In the genomic region with DNA sequence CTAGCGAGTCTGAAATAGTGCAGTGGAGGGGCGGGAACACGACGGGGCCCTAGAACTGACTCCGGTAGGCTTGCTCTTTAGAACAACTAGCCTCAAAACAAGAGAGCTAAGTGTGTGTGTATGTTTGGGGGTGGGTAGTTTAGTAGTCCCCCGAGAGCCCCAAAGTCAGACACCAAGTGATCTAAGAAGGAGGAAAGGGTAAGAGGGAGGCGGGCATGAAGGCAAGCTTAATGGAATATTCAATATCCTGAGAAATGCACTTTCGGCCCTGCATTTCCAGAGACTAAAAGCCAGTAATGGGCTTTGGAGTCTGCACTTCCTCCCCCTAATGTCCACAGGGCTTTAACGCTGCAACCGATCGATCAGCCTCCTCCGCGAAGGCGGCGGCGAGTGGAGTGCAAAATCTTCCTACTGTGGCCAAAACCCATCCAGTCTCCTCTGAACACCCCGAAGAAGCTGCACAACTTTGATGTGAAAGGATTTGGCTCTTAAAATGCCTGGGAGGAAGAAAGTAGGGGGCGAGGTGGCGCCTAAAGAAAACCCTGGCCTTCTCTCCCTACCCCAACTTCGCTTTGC, we compare ENCODE assay signal across 8 mouse cellular contexts. TPM values are rescaled to one million over a fixed set of nuclear protein-coding genes. Genes with fewer than 3 reads are reported as not detected.
DNase-seq lines count a peak whose midpoint lies in the region; ATAC-seq and TF ChIP-seq lines count a peak whose summit lies in the region.

No protein-coding gene starts in this region.

- no peak for TF ChIP-seq POLR2A in ES-Bruce4 (IDR thresholded peaks at IDR 0.05; ENCODE audit: insufficient read depth, low read length)

- no peaks in the 10 kb centered on the region for H3K4me1 ChIP-seq in ES-Bruce4 (ENCODE audit: control insufficient read depth, insufficient read depth, low read length)
- peaks cover 43% of the 10 kb centered on the region for H3K4me1 ChIP-seq in liver, embryonic 13.5 days (replicated peaks)
- H3K4me1 ChIP-seq in stomach, postnatal 0 days (replicated peaks; ENCODE audit: control insufficient read depth, insufficient read depth) = 0 out of 2 replicates have a peak, but pooled peaks cover 2% of the 10 kb centered on the region

- TF ChIP-seq CTCF in ES-Bruce4 (IDR thresholded peaks at IDR 0.05; ENCODE audit: low read depth, low read length) = no peak
- TF ChIP-seq CTCF in stomach, postnatal 0 days (IDR thresholded peaks at IDR 0.05; ENCODE audit: low read depth) = no peak

- no peaks in the 10 kb centered on the region for H3K9me3 ChIP-seq in ES-Bruce4 (replicated peaks; ENCODE audit: control insufficient read depth, insufficient read depth, low read length, poor library complexity, severe bottlenecking)
- no peaks in the 10 kb centered on the region for H3K9me3 ChIP-seq in liver, embryonic 13.5 days (replicated peaks)
- H3K9me3 ChIP-seq in stomach, postnatal 0 days (ENCODE audit: control insufficient read depth, low read length) = no peaks in the 10 kb centered on the region

- no peak for TF ChIP-seq EP300 in ES-Bruce4 (IDR thresholded peaks at IDR 0.05; ENCODE audit: insufficient read depth, low read depth, low read length)
- no peak for TF ChIP-seq EP300 in stomach, postnatal 0 days (optimal IDR thresholded peaks at IDR 0.05)

- peaks cover 9% of the 10 kb centered on the region for H3K27me3 ChIP-seq in ES-Bruce4 (ENCODE audit: control insufficient read depth, insufficient read depth, low read length, poor library complexity, severe bottlenecking)
- H3K27me3 ChIP-seq in liver, embryonic 13.5 days = peaks cover 47% of the 10 kb centered on the region
- no peaks in the 10 kb centered on the region for H3K27me3 ChIP-seq in stomach, postnatal 0 days (ENCODE audit: control insufficient read depth, insufficient read depth, low read length)

- no peak for ATAC-seq in liver, embryonic 13.5 days (ENCODE audit: low read depth)
- no peak for ATAC-seq in stomach, postnatal 0 days (ENCODE audit: low FRiP score, low TSS enrichment)

- DNase-seq in embryo, embryonic 10.5 days (ENCODE audit: low spot score) = peak; percentile 55
- peak; percentile 26 to 43 for DNase-seq in heart, postnatal 36 days
- no peak for DNase-seq in liver, embryonic 13.5 days
- no peak for DNase-seq in stomach, postnatal 0 days (ENCODE audit: low spot score)
- no peak for DNase-seq in layer of hippocampus, adult 9-11 months
- DNase-seq in thymus, postnatal 4 days = no peak
- DNase-seq in left cerebral cortex, adult 9 months (ENCODE audit: low spot score in 2 of 2) = no peak

- H3K27ac ChIP-seq in ES-Bruce4 (ENCODE audit: insufficient read depth, low read length) = no peak overlapping the region
- no peak overlapping the region for H3K27ac ChIP-seq in liver, embryonic 13.5 days
- H3K27ac ChIP-seq in stomach, postnatal 0 days (replicated peaks) = peak overlapping the region; percentile 59; the same call in 1 of the 2 replicates

- no peak overlapping the region for H3K9ac ChIP-seq in ES-Bruce4 (ENCODE audit: low read depth, poor library complexity, severe bottlenecking)
- H3K9ac ChIP-seq in liver, embryonic 13.5 days = peak overlapping the region; percentile 59
- H3K9ac ChIP-seq in stomach, postnatal 0 days (ENCODE audit: low read length) = peak overlapping the region; percentile 56; the same call in 1 of the 2 replicates

- WGBS in liver, embryonic 13.5 days (ENCODE audit: insufficient replicate concordance) = 6% methylated on average over 20 of the region's 20 CpGs
- WGBS in stomach, postnatal 0 days = 28% methylated on average over 20 of the region's 20 CpGs

- H3K4me2 ChIP-seq in liver, embryonic 13.5 days = peak overlapping the region; percentile 87
- H3K4me2 ChIP-seq in stomach, postnatal 0 days (replicated peaks; ENCODE audit: low read depth) = peak overlapping the region; percentile 83

- intact Hi-C loops in heart, postnatal 36 days (cut with DNase I) = no loop called here

- H3K36me3 ChIP-seq in ES-Bruce4 (ENCODE audit: control insufficient read depth, insufficient read depth, low read length, poor library complexity, severe bottlenecking) = no peaks in the 10 kb centered on the region
- no peaks in the 10 kb centered on the region for H3K36me3 ChIP-seq in liver, embryonic 13.5 days
- no peaks in the 10 kb centered on the region for H3K36me3 ChIP-seq in stomach, postnatal 0 days (ENCODE audit: control insufficient read depth, insufficient read depth, low read length)

- peak overlapping the region; percentile 87 for H3K4me3 ChIP-seq in ES-Bruce4 (ENCODE audit: low read depth, low read length)
- peak overlapping the region; percentile 63 for H3K4me3 ChIP-seq in liver, embryonic 13.5 days (replicated peaks)
- peak overlapping the region; percentile 59 for H3K4me3 ChIP-seq in stomach, postnatal 0 days (ENCODE audit: low read depth, low read length)

RNA-seq across cellular contexts. Expression of gene Prkg1, which starts 1.5 kb away (rescaled TPM):
- polyA plus RNA-seq in ES-Bruce4 (2011; ENCODE audit: insufficient read depth, insufficient read length, low read depth, missing spikeins) = 0.46 and 0.61 TPM in 2 replicates
- total RNA-seq in heart, postnatal 36 days (2021) = 10 to 100 TPM; 12.7 to 13.4 TPM
- polyA plus RNA-seq in liver, embryonic 13.5 days (2015; fragmentation: Nextera tagmentation; extraction: Ambion mirVana) = 0.83 and 0.92 TPM in 2 replicates
- 6.1 and 6.4 TPM in 2 replicates for polyA plus RNA-seq in stomach, postnatal 0 days (2015; fragmentation: Nextera tagmentation; extraction: Ambion mirVana)

Comparison
In these comparisons a context has a peak if more than half of its experiments do, and no peak if none do; other contexts are left out.
1. DNase-seq: peak in embryo, embryonic 10.5 days (single experiment) and heart, postnatal 36 days (2 of 2); none in liver, embryonic 13.5 days (single experiment), stomach, postnatal 0 days (single experiment), layer of hippocampus, adult 9-11 months (single experiment), thymus, postnatal 4 days (single experiment) and left cerebral cortex, adult 9 months (0 of 2).
2. Peak in every context shown above with its lines, with median percentiles within 50 percentile points of each other: H3K4me3 ChIP-seq.